Mouse (Mus musculus): Measurements from ENCODE around the gene Fam43a.

Gene Fam43a

DNA sequence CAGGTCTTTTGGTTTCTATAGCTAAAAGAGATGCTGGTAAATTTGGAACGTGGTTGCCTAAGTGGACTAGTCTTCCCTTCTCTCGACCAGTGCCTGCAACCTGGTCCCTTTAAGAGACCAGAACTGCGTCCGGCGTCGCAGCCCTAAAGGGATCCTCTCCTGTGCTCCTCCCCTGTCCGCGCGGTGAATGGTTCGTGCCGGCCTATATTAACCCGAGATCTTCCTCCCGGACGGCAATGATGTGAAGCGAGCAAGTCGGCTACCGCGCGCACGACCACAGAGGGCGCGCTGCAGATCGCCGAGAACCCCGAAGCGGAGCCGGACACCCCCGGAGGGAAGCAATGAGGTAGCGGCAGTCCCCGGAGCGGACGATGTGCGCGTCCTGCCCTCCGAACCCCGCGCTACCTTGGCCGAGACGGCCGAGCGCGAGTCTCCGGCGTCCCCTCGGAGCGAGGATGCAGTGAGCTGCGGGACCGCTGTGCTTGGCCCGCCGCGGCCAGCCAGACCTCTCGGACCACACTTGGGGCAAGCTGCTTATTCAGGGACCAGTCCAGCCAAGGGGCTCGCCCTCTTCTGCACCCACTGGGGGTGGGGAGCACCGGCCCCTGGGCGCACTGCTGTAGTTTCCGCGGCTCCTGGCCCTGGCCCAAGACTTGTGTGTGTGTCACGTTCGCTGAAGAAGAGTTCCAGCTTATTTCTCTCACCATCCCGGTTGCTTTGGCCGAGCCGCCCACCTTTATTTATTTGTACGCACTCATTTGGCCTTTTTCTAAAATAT lies at the start of gene Fam43a:
Fam43a (plus strand) TSS at position 233 of the 778 bp plus-strand sequence.
- peak; percentile 90 to 94 for DNase-seq

DNA sequence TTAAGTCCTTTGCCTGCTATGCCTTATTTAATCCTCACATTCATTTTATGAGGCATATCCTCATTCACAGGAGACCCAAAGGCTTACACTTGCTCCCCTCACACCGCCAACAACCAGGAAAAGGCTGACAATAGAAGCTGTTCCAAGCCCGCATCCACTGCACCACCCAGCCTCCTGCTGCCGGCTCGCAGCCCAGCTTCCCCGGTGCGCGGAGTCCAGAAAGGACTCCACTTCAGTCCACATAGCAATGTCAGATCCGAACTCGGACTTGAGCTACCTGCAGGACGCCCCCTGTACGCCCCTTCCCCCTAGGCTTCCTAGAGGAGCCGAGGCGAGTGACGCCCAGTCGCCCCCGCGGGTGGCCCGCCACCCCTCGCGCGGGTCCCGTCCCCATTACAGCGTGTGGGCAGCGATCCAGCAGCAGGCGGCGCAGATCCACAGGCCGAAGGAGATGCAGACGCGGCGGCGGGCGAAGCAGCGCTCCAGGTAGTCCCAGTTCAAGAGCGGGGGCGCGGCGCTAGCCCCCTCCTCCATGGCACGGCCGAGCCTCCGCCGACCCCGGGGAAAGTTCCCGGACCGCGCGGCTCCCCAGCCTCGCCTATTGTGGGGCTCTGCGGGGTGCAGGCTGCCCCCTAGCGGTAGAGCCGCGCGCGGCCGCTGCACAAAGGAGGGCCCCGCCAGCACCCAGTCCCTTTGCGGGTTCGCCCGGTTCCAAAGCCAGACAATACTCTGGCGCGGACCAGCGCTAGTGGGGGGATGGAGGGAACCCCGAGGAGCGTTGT lies 49.4 kb upstream of the Fam43a start:
- peak; percentile 87 to 90 for DNase-seq

DNA sequence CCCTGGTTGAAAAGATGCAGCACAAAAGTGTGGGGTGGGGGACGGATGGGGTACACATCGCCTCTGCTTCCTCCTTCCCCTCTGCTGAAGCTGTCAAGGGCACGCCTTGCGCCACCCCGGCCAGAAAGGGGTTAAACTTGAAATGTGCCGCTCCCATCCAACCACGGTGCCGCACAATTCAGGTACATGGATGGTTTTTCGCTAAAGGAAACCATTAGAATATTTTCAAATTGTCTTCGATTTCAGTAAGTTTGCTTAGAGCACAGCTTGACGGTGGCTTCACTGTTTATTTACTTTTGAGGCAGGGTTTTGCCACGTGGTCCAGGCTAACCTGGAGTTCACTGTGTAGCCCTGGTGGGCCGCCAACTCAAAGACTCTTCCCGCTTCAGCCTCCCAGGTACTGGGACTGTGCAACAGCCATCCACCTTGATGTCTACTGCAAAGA lies 48.8 kb upstream of the Fam43a start, which contains the start of gene Tmem44:
Tmem44 (minus strand) TSS at position 95 of the 445 bp plus-strand sequence.
- no peak for DNase-seq

DNA sequence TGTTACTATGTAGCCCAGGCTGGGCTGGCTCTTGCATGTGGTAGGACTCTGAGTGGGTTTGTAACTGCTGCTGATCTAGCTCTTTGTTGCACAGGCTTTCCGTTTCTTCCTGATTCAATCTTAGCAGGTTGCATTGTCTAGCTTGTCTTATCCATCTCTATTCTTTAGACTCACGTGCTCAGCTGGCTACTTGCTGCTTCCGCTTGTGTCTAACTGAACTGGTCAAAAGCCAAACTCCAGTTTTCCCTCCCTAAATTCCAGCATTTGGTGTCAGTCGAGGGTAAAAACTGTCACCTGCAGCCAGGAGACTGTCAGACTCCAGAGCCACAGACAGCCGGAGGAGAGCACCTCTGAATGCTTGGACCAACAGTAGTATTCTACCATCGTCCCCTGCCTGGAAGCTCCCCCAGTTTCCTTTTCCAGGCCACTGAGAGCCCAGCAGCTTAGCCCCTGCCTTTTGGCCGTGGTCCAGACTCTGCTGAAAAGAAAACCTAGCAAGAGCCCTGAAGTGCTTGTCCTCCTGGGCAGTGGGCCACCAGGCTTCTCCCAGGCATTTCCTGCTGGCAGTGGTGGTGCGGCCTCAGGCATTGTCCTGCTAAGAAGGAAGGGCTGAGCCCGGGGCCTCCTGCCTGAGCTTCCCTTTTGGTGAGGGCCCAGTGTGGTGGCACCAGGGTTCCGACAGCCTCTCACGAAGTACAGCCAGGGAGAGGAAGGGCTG lies 46.7 kb upstream of the Fam43a start:
- peak; percentile 83 to 90 for DNase-seq

DNA sequence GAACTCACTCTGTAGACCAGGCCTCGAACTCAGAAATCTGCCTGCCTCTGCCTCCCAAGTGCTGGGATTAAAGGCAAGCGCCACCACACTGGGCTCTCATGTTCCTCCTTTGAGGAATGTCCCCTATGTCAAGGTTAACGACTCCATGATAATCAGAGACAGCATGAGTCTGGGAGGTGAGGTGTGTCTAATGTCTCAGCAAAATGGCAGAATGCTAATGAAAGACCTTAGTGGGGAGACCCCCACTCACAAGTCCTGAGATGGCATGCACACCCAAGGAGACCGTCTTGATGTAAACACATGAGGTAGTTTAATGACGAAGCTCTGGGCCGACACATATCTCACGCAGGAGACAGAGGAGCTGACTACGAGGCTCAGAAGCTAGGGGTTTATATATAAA lies 45.4 kb upstream of the Fam43a start:
- no peak for DNase-seq

DNA sequence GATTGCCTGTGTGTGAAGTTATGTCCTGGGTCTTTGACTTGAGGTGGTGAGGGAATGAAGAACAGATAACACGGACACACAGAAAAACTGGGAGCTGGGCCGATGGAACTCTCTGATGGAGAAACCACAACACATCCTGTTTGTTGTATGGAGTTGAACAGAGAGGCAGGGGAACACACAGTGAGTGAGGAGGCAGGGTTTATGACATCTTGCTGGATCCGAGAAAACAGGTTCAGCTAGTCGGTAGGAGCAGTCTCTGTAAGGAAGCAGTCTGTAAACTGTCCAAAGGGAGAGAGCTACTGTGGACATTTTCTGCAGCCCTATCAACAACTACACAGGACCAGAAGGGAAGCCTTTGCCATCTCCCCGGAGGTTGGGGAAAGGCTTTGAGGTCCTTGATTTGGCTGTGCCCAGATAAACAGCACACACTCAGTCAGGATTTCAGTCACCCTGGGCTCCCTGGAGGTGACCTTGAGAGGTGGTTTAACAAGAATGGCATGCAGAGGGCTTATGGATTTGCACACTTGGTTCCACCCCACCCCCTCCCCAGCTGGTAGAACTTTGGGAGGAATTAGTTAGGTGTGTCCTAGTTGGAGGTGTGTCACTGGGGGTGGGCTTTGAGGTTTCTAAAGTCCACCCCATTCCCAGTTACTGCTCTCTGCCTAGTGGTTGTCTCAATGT lies 40.1 kb upstream of the Fam43a start:
- no peak for DNase-seq

DNA sequence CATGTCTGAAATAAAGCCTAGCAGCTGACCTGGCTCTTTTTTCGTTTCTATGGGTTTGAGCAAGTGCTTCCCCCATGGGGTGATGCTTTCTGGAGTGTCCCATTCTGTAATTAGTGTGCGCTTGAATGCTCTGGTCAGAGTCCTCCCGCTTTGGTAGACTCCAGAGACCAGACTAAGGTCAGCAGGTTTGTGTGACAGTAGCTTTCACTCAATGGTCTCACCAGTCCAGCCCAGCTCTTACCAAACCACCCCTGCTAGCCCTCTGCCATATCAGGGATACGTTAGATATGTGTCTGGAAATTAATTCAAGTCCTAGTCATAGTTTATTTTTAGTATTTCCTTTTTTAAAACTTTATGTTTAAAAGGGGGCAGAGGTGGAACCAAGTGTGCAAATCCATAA lies 38.9 kb upstream of the Fam43a start:
- no peak for DNase-seq

DNA sequence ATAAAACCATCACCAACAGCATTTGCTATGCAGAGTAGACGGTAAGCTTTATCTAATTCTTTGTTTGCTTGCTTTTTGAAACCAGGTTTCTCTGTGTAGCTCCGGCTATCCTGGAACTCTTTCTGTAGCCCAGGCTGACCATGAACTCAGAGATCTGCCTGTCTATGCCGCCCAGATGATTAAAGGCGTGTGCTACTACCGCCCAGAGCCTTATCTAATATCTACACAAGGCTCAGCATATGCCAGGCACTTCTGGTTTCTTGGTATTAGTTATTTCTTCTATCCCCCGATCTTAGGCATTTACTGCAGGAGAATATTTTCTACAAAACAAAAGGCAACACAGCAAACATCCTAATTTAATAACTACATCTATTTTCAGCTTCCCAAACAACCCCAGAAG lies 33.9 kb upstream of the Fam43a start:
- no peak for DNase-seq

DNA sequence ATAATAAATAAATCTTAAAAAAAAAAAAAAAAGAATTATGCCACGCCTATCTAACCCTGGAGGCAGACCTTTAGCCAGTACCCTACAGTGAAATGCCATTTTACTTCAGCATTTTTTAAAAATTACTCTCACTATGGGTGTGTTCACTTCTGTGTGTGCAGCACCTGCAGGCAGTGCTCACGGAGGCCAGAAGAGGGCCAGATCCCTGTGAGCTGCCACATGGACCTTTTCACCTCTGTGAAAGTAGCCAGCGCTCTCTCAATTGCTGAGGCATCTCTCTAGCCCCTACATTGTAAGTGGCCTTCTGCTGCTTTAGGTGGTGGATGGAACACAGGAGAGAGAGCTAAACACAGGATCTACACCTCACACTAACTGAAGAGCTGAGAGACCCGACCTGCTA lies 29.4 kb upstream of the Fam43a start:
- no peak for DNase-seq

DNA sequence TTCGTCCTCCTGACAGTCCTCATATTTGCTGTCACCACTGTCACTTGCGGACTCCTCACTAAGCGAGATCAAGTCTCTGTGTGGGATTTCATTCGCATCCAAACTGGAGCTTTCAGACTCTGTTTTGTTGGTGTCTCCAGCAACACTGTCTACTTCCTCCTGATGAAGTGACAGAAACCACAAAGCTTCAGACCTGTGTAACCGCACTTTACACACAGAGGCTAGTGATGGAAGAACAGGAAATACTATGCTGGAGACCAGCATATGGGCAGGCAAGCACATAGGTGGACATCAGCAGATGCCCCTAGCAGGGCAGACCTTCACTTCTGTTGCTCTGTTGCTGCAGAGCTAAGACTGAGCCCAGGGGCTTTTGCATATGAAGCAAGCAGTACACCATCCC lies 28.1 kb upstream of the Fam43a start:
- no peak for DNase-seq

DNA sequence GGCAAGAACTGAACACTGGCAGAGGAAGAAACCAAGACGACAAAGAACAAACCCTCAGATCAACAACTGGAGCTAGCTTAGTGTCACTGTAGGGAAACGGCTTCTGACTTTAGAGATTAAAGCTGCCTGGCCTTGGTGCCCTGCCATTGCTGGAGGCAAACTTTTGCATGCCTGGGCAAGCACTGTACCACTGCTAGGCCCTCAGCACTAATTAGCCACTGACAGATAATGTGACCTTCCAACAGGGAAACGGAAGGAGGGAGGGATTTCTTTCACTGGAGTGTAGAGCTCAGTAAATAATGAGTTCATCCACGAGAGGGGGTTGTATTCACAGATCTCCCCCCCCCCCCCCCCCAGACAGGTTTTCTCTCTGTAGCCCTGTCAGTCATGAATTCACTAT lies 27.3 kb upstream of the Fam43a start:
- DNase-seq = no peak

DNA sequence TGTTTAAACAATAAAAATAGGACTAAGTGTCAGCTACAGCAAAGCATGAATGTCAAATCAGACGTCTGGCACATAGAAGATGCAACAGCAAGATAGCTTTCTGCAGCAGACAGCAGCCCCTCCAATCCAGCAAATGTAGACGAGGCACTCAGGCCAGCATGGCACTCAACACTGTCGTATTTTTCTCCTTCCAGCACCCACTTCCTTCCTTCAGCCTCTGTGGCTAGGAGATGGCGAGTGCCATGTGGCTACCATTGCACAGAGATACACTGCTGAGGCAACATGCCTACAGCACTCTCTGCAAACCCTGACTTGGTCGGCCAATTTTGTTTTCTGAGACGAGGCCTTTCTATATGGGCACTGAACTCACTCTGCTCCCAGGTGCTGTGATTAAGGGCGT lies 23.7 kb upstream of the Fam43a start:
- no peak for DNase-seq

DNA sequence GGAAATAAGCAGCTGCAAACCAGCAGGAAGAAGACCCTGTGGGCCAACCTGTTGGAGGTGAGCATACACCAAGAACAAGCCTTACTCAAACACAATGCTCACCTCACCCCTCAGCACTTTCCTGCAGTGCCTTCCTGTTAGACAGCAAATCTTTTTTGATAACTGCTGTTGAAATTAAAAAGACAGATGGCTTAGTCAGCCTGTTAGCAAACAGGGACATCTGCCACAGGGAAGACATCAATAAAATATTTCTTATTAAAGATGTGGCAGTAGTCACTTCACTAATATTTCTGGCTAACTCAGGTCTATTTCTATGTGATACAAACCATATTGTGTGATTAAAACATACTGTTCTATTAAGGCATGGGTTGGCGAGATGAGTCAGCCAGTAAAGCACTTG lies 23.1 kb upstream of the Fam43a start:
- DNase-seq = no peak

DNA sequence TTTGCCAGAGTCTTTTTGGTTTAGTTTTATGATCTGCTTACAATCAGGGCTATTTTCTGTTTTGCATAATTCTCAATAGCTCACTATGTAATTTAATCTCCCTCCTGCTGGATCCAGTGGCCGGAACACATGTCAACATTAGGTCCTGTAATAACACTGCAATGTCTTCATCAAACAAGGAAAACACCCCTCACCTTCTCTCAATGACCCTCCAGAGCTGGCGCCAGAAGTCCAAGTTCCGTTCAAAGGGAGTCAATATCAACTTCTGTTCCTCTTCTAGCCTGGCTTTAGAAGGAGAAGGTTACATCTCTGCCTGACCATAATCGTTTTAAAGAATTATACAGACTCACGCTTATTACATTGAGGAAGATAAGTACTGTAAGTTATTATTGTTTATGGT lies 18.8 kb upstream of the Fam43a start:
- DNase-seq = no peak

DNA sequence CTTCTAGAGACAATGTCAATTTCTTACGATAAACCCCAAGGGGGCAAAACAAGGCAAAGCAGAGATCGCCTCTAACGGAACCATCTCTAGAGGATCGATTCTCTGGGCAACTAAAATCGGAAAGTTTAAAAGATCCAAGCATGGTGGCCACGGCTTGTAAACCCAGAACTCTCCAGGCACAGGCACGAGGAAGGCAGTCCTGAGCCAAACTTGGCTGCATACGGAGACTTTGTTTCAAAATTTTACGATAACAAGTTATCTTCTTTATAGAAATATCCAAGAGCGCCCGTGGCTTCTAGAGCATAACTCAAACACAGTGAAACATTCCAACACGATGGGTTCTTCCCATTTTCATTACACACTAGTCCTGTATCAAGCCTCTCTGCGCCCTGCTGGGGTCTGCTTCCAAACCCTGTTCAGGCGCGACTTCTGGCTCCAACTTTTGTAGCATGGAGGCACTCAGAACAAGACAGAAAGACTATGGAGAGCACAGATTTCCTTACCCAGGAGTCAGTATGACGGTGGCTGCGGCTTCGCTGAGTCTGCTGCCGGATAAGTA lies 12.5 kb upstream of the Fam43a start:
- no peak for DNase-seq

DNA sequence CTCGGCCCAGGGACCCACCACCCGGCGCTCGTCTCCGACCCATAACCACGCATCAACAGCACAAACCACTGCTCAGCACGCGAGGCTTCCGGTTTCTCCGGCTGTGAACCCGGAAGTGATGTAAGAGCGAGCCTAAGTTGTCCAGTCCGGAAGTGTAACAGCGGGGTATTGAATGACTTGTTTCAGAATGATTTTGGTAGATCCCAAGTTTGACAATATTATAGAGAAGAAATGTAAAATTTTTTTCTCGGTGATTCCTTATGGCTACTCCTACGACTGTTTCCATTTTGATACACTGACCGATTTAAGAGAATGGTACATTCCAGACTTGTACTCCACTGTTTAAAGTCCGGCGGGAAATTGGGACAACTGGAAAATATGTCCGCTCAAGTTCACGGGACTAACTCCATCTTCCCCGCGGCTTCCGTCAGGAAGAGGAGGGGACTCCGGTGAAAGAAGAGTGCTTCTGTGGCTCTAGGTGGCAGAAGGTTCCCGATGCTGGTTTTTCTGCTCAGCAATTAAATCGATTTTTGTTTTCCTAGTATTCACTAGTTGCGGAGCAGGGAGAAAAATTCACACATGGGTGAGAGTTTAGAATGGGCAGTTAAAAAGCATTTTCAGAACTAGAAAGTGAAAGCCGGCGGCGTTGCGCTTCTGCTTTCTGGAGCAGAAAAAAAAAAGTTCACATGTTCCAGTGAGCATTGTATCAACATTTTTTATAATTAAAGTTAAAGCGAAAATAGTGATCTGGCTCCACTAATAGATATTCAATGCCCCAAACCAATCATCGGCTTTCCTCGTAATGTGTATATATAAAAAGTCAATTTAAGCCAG lies 11.8 kb upstream of the Fam43a start, which contains the start of gene Lsg1:
Lsg1 (minus strand) TSS at position 99 of the 834 bp plus-strand sequence.
- peak; percentile 83 to 90 for DNase-seq

DNA sequence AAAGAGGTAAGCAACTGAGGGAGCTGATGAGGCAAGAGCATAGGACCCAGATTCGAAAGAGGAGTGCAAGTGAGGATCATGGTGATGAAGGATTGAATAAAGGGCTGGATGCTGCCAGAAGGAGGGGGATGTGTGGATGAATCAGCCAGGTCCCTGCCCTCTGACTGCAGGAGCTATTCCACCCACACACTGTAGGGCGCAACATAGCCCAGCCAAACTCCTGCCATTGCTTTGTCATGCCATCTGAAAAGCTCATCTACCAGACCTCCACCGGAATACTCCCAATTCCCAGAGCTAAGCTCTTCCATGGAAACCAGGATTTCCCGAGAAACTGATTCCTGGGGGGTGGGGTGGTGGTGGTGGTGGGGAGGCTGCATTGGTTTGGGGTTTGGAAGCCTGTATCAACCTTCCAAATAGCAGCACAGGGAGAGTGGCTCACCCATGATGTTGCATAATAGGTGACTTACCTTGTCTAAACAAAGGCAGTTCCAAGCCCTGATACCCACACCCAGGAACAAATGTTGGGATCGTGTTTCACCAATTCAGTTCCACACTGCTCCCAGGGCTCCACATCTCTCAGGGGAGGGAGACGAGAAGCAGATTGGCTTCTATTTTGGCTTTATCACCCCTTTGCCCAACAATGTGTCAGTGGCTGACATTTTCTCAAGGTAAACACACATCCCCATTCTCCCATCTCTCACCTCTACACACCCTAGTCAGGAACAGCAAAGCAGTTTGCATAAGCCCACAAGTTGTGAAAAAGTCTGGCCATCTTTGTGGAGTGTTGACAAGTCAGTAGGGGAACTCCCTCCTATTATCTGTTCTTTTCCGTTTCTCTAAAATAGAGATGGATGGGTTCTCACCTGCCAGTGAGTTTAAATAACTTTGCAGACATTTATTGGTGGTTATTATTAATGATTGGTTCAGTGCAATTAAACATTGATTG lies 9.0 kb upstream of the Fam43a start:
- DNase-seq = no peak

DNA sequence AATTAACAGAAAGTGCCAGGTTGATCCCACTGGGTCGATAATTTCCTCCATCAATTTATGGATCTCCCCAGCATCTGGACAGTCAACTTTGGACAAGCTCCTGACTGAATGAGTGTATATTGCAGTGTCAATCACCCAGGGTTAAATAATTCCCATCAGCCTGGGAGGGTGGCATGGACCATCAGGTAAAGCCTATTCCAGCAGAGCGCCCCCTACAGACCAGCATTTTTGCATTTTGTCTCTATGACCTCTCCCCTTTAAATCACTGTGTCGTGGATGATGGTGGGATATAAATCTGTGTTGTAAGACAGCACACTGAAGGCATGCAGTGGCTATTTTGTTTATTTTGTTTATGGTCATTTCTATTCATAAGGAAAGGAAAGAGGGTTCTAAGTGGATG lies 7.5 kb upstream of the Fam43a start:
- DNase-seq = no peak

DNA sequence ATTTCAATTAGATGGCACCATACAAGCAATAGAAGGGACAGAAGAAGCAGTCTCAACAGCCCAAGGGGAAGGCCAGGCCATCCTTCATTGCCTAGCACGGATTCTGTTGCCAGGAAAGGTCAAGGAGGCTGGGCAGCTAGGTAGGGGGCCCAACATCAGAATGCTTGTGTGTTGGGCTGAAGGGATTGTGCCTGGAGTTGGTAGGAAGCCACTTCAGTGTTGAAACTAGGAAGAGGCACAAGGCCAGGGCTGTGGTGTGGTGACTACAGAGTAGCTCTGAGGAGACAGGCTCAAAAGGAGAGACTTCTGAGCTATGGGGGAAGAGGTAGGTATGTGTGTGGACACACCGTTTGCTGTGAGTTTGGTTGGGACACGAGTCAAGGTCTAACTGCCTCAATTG lies 4.2 kb upstream of the Fam43a start:
- no peak for DNase-seq

DNA sequence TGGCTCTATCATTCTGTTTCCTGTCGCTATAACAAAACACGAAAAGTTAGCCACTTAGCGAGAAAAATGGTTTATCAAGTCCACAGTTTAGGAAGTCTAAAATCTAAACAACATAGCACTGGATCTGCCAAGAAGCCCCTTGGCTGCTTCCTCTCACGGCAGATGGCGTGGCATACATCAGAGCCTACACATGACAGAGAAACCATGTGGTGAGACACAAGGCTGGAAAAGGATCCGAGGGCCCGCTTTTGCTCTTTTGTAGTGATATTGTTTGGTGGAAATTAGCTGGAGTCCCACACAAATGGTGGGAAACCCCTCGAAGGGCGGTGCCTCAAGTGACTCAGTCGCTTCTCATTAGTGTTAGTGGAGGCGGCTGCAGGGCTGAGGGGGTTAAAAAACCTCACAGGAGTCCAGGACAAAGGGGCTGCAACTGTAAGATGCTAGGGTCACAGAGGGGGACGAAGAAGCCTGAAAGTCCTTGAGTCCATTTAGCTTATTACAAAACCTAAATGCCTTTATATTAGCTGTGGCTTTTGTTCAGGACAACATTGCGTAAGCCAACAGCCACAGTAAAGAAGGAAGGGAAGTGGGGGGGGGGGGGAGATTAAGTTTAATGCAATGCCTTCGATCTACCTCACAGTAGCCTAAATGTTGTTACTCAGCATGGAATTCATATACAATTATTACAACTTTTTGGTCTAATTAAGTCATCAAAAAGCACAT lies 3.5 kb upstream of the Fam43a start:
- no peak for DNase-seq

All from kidney, postnatal 4 days (tissue).